Mouse (Mus musculus) hindbrain, embryonic 12.5 days (tissue): ENCODE data around the gene Col4a1. TPM values are rescaled to one million over a fixed set of nuclear protein-coding genes. Genes with fewer than 3 reads are reported as not detected.

Experiments used
- polyA plus RNA-seq: library from polyadenylated mRNA; unstranded; fragments of >200 nt; fragmentation: Nextera tagmentation; extraction: Ambion mirVana; gene quantifications from 2 replicates; pipeline ENCODE4 v1.2.1, GENCODE M21; 2016

Col4a1 gene
- polyA plus RNA-seq, 1 experiment from 2014 or later: 157 TPM

Other genes starting within 250 kb of the Col4a1 start
- gene Col4a2, start within 50 bp of the Col4a1 start, polyA plus RNA-seq: 74.6 and 82.2 TPM in 2 replicates
- 0.79 and 1.6 TPM in 2 replicates for gene Rab20, start 165.9 kb upstream of the Col4a1 start, polyA plus RNA-seq
- gene Naxd, start 184.7 kb upstream of the Col4a1 start, polyA plus RNA-seq: 109 and 121 TPM in 2 replicates
- gene Cars2, start 238.0 kb upstream of the Col4a1 start, polyA plus RNA-seq: 17.9 and 20.6 TPM in 2 replicates
- gene Ing1, start 242.7 kb upstream of the Col4a1 start, polyA plus RNA-seq: 53.4 and 57.5 TPM in 2 replicates